Mouse (Mus musculus) forebrain, embryonic 11.5 days (tissue): ENCODE results near the gene Myl7. TPM values are rescaled to one million over a fixed set of nuclear protein-coding genes. Genes with fewer than 3 reads are reported as not detected.

Source experiments
- ATAC-seq: fragments of 200-750 bp; cut with Nextera tagmentation; replicated peaks from 2 replicates; pipeline ENCODE4 v1.8.0; 2017; ENCODE audit warnings: moderate TSS enrichment; ENCODE audit not compliant: low FRiP score
- DNase-seq: peaks from one replicate; pipeline ENCODE4 v3.0.0-alpha.2; 2017; ENCODE audit warnings: low spot score
- H3K27ac ChIP-seq: fragments of 300-500 bp; sonication (generic); 2 replicates; pipeline ENCODE4 v1.5.1; 2014; ENCODE audit warnings: low read depth, low read length
- H3K27me3 ChIP-seq: fragments of 300-500 bp; sonication (generic); 2 replicates; pipeline ENCODE4 v1.6.1; 2014; ENCODE audit warnings: mild to moderate bottlenecking, low read length, mixed read lengths; ENCODE audit not compliant: control insufficient read depth, insufficient read depth
- H3K36me3 ChIP-seq: fragments of 300-500 bp; sonication (generic); 2 replicates; pipeline ENCODE4 v1.6.1; 2014; ENCODE audit warnings: mild to moderate bottlenecking, low read length, moderate library complexity, mixed read lengths; ENCODE audit not compliant: control insufficient read depth, insufficient read depth
- H3K4me1 ChIP-seq: fragments of 300-500 bp; sonication (generic); replicated peaks from 2 replicates; pipeline ENCODE4 v1.6.1; 2014; ENCODE audit warnings: low read length, mixed read lengths; ENCODE audit not compliant: control insufficient read depth, insufficient read depth
- H3K4me2 ChIP-seq: fragments of 300-500 bp; sonication (generic); 2 replicates; pipeline ENCODE4 v1.6.1; 2014; ENCODE audit warnings: low read depth, mild to moderate bottlenecking, low read length, moderate library complexity, mixed read lengths; ENCODE audit not compliant: severe bottlenecking
- H3K4me3 ChIP-seq: fragments of 300-500 bp; sonication (generic); 2 replicates; pipeline ENCODE4 v1.5.1; 2014; ENCODE audit warnings: low read depth, low read length
- H3K9ac ChIP-seq: fragments of 300-500 bp; sonication (generic); 2 replicates; pipeline ENCODE4 v1.6.1; 2014; ENCODE audit warnings: low read length
- H3K9me3 ChIP-seq: fragments of 300-500 bp; sonication (generic); 2 replicates; pipeline ENCODE4 v1.6.1; 2016; ENCODE audit warnings: low read length, mixed read lengths; ENCODE audit not compliant: control insufficient read depth
- WGBS: fragments of 180-500 bp; shearing (Covaris S2); extraction: QIAGEN DNeasy Blood & Tissue Kit; methylation state at CpG from one replicate; pipeline ENCODE4 v1.1.7; 2014; 5-methylcytosine and 5-hydroxymethylcytosine counted together
- polyA plus RNA-seq: library from polyadenylated mRNA; unstranded; fragments of >200 nt; fragmentation: Nextera tagmentation; extraction: Ambion mirVana; gene quantifications from 2 replicates; pipeline ENCODE4 v1.2.1, GENCODE M21; 2014

Myl7 gene
- polyA plus RNA-seq, 1 experiment from 2014 or later, result 0.47 TPM

DNA sequence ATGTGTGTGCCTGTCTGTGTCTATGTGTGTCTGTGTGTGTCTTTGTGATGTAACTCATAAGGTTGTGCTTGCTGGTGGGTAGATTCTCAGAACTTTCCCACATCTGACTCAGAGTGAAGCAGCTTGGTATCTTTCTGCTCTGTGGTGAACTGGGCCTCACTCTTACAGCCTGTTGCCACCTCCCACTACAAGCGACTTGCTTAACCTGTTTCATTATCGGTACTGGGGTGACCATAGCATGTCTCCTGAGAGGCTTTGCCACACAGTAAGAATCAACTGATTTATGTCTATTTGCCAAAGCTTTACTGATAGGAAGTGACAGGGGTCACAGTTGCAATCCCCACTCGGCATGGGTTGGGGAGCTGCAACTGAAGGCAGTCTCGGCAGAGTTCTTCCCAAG, 10.1 kb upstream of the Myl7 start:
- Histone ChIP-seq H3K36me3 (no peaks in the 10 kb centered on the region), H3K9me3 (no peaks in the 10 kb centered on the region), H3K27me3 (no peaks in the 10 kb centered on the region), H3K4me2 (no peak overlapping the region), H3K9ac (no peak overlapping the region), H3K4me1 (0 out of 2 replicates have a peak, but pooled peaks cover 2% of the 10 kb centered on the region), H3K4me3 (no peak overlapping the region), H3K27ac (no peak overlapping the region)
- WGBS, result 90% methylated on average over 4 of the region's 4 CpGs
- DNase-seq, result no peak
- no peak for ATAC-seq

DNA sequence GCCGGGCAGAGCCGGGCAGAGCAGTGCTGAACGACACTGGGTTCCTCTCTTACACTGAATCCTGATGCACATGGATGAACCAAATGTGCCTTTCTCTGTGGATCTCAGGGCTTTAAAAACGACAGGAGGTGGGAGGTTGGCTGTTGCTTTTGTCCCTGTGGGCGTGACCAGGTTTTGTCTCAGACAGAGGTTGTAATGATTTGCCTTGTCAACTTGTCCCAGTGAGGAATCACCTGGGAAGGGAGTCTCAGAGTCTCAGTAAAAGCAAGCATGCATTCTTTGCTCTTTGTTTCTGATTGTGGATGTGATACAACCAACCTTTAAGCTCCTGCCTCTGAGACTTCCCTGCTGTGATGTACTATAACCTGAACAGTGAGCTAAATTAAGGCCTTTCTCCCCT, 8.5 kb upstream of the Myl7 start:
- Histone ChIP-seq H3K36me3 (no peaks in the 10 kb centered on the region), H3K9me3 (no peaks in the 10 kb centered on the region), H3K27me3 (no peaks in the 10 kb centered on the region), H3K4me3 (no peak overlapping the region), H3K4me2 (no peak overlapping the region), H3K4me1 (peaks cover 5% of the 10 kb centered on the region; the same call in 1 of the 2 replicates), H3K27ac (no peak overlapping the region), H3K9ac (no peak overlapping the region)
- no peak for ATAC-seq
- DNase-seq, result no peak
- WGBS, result 45% methylated on average over 5 of the region's 5 CpGs

DNA sequence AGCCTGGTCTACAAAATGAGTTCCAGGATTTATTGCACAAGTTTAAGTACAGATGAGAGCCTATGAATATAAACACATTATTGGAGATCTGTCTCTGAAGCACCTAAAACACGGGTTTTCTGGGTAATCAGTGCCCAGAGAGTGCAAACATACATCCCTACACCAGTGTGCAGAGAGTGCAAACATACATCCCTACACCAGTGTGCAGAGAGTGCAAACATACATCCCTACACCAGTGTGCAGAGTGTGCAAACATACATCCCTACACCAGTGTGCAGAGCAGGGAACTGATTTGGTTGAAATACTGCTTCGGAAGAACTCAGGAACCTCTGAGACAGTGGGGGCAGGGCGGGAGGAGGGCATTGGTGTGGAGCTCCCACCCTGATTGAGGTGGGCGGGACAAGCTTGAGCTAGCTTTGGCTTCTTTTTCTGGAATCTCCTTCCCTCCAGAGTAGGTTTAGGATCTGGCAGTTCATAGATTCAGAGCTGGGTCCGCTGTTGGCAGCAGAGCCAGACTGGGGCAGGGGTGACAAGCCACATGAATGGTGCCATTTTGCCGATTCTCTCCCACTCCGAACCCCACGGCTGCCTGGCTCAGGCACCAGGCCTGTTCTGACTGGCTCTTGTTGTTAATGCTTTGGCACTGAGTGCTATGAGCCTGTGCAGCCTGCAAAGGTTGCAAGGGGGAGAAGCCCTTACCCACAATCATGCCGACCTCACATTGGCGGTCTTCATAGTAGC, 7.4 kb upstream of the Myl7 start:
- ATAC-seq (no peak), DNase-seq (peak; percentile 50)
- H3K9ac ChIP-seq, result no peak overlapping the region
- H3K27me3 ChIP-seq, result no peaks in the 10 kb centered on the region; the same call in 1 of the 2 replicates
- H3K36me3 ChIP-seq, result no peaks in the 10 kb centered on the region
- no peak overlapping the region for H3K27ac ChIP-seq
- H3K9me3 ChIP-seq, result no peaks in the 10 kb centered on the region
- no peak overlapping the region for H3K4me2 ChIP-seq
- 89% methylated on average over 10 of the region's 10 CpGs for WGBS
- H3K4me3 ChIP-seq, result no peak overlapping the region
- H3K4me1 ChIP-seq, result peaks cover 8% of the 10 kb centered on the region; the same call in 1 of the 2 replicates

DNA sequence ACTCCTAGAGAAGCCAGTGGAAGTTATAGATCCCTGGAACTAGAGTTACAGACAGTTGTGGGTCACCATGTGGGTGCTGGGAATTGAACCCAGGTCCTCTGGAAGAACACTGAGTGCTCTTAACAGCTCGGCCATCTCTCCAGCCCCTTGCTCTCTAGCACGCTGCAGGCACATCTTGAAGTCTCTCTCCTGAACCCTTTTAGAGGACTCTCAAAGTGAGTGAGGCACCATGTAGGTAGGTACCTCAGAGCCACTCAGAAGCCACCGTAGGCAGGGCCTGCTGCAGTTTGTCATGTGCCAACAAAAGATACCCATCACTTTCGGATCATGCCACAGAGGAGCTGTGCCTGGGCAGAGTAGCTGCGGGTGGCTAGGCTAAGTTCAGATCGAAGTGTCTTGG, 6.3 kb upstream of the Myl7 start:
- DNase-seq (no peak), ATAC-seq (no peak)
- H3K9me3 ChIP-seq, result no peaks in the 10 kb centered on the region
- peaks cover 8% of the 10 kb centered on the region; the same call in 1 of the 2 replicates for H3K4me1 ChIP-seq
- H3K27ac ChIP-seq, result no peak overlapping the region
- no peaks in the 10 kb centered on the region; the same call in 1 of the 2 replicates for H3K27me3 ChIP-seq
- no peak overlapping the region for H3K4me3 ChIP-seq
- H3K4me2 ChIP-seq, result no peak overlapping the region
- no peak overlapping the region for H3K9ac ChIP-seq
- 90% methylated on average over 6 of the region's 6 CpGs for WGBS
- H3K36me3 ChIP-seq, result no peaks in the 10 kb centered on the region

DNA sequence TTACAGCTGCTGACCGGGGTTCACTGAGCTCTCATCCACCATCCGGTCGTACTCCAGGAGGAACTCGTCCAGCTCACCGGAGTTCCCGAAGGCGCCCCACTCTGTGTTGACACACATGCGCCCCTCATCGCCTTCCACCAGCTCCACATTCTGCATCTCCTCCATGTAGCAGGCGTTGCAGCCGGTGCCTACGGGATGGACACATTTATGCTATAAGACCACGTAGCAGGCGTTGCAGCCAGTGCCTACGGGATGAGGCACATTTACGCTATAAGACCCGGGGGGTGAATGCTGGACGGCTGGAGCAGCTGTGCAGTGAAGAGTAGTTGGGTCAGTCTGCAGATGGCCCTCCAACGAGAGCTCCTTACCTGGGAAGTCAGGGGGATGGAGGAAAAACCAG, 5.8 kb upstream of the Myl7 start:
- Histone ChIP-seq H3K27me3 (no peaks in the 10 kb centered on the region; the same call in 1 of the 2 replicates), H3K9me3 (no peaks in the 10 kb centered on the region), H3K4me1 (peaks cover 8% of the 10 kb centered on the region; the same call in 1 of the 2 replicates), H3K27ac (no peak overlapping the region), H3K36me3 (no peaks in the 10 kb centered on the region), H3K4me2 (no peak overlapping the region), H3K4me3 (no peak overlapping the region), H3K9ac (no peak overlapping the region)
- DNase-seq (no peak), ATAC-seq (no peak)
- 93% methylated on average over 19 of the region's 19 CpGs for WGBS

DNA sequence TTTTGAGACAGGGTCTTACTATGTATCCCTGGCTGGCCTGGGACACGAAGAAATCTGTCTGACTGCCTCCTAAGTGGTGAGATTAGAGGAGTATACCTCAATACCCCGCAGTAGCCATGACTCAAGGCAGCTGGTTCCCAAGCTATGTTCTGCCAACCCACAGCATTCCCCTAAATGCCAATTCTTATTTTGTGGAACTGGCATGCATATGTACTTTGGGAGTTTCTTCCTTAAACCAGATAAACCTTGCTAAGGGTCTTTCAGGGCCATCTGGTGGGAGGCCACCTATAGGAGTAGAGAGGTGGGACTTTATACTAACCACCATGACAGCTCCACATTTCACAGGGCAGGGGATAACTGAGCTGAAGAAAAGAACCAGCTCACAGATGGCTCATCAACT, 5.3 kb upstream of the Myl7 start:
- no peaks in the 10 kb centered on the region; the same call in 1 of the 2 replicates for H3K27me3 ChIP-seq
- H3K4me1 ChIP-seq, result peaks cover 8% of the 10 kb centered on the region; the same call in 1 of the 2 replicates
- H3K4me2 ChIP-seq, result no peak overlapping the region
- no peak overlapping the region for H3K4me3 ChIP-seq
- ATAC-seq (no peak), DNase-seq (no peak)
- H3K9ac ChIP-seq, result no peak overlapping the region
- H3K9me3 ChIP-seq, result no peaks in the 10 kb centered on the region
- WGBS, result 85% methylated on average over 2 of the region's 2 CpGs
- H3K27ac ChIP-seq, result no peak overlapping the region
- H3K36me3 ChIP-seq, result no peaks in the 10 kb centered on the region

DNA sequence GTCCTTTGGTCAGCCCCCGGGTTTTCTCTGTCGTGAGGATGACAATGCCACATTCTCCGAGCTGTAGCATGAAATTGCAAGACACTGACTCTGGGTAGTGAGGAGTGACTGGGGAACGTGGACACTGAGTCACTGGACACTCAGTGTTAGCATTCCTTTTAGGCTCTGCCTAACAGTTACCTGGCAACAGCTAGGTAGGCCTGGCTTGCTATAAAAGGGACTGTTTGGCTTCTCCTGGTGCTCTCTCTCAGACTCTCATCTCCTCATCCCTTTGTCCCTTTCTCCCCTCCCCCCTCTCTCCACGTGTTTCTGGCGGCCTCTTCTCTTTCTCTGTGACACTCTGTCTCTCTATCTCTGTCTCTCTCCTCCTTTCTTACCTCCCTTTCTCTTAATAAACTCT, 3.8 kb upstream of the Myl7 start:
- Histone ChIP-seq H3K9me3 (no peaks in the 10 kb centered on the region), H3K27ac (no peak overlapping the region), H3K36me3 (no peaks in the 10 kb centered on the region), H3K4me3 (peak overlapping the region; percentile 34), H3K27me3 (no peaks in the 10 kb centered on the region; the same call in none of the 2 replicates), H3K9ac (peak overlapping the region; percentile 67), H3K4me1 (peaks cover 10% of the 10 kb centered on the region; the same call in 1 of the 2 replicates), H3K4me2 (peak overlapping the region; percentile 65)
- ATAC-seq, result 0 out of 2 replicates have a peak, but pooled peaks have one; percentile 4
- 7% methylated on average over 6 of the region's 6 CpGs for WGBS
- no peak for DNase-seq

DNA sequence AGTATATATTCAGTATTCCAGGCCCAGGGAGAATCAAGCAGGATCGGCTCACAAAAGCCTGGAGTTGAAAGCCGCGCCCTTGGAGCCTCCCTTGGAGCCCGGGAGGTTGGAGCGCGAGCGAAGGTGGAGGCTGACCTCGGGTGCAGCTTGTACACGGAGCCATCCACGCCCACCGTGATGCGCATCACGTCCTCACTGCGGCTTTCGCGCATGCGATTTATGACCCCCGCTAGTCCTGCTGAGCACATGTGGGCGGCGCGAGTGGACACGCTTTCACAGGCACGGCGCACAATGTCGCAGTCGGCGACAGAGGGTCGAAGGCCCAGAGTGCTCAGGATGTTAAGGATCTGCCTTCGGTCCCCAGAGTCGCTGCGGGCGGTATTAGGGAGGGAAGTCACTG, 3.4 kb upstream of the Myl7 start:
- no peaks in the 10 kb centered on the region for H3K9me3 ChIP-seq
- H3K36me3 ChIP-seq, result no peaks in the 10 kb centered on the region
- peak overlapping the region; percentile 65 for H3K4me2 ChIP-seq
- peak overlapping the region; percentile 67 for H3K9ac ChIP-seq
- H3K27ac ChIP-seq, result no peak overlapping the region
- under 1% methylated on average over 32 of the region's 32 CpGs for WGBS
- peak; percentile 85 for DNase-seq
- peak overlapping the region; percentile 34 for H3K4me3 ChIP-seq
- peak; percentile 73 for ATAC-seq
- H3K4me1 ChIP-seq, result peaks cover 8% of the 10 kb centered on the region; the same call in 1 of the 2 replicates
- peaks cover 2% of the 10 kb centered on the region for H3K27me3 ChIP-seq

DNA sequence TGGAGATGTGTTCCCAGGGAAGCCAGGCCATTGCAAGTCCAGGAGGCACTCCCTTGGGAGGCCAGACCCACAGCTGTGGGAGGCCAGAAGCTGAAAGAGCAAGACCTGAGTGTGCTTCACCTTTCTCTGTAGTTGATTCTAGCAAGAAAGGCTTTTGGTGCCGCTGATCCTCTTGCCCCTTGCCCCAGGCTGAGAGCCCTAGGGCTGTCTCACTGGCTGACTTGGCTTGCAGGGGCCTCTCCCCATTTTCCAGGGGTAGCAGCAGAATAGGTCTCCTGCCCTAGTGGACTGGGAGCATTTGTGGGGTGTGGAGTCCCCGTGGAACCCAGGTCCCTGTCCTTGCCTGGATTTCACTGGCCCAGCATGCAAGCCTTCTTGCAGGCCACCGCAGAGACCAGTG, 2.7 kb upstream of the Myl7 start:
- DNase-seq (no peak), ATAC-seq (no peak)

More for the DNA sequence above, 2.7 kb upstream of the Myl7 start:
- Histone ChIP-seq H3K27ac (no peak overlapping the region), H3K9me3 (no peaks in the 10 kb centered on the region), H3K36me3 (no peaks in the 10 kb centered on the region), H3K9ac (peak overlapping the region; percentile 67), H3K4me1 (peaks cover 8% of the 10 kb centered on the region; the same call in 1 of the 2 replicates), H3K27me3 (peaks cover 2% of the 10 kb centered on the region), H3K4me2 (peak overlapping the region; percentile 65), H3K4me3 (peak overlapping the region; percentile 34)
- WGBS, result 21% methylated on average over 3 of the region's 3 CpGs
